Mouse (Mus musculus) C2C12 (cell line): ENCODE measurements around the gene Card19.

Source experiments
- CEBPB ChIP-seq: IDR thresholded peaks from one replicate; pipeline ENCODE4 v1.6.1; 2011; ENCODE audit warnings: low read depth, mild to moderate bottlenecking, control low read depth, moderate library complexity
- CTCF ChIP-seq: IDR thresholded peaks from one replicate; pipeline ENCODE4 v1.5.1; 2011; ENCODE audit not compliant: control insufficient read depth, insufficient read depth, insufficient read length
- FOSL1 ChIP-seq: IDR thresholded peaks from one replicate; pipeline ENCODE4 v1.8.0; 2011; ENCODE audit warnings: mild to moderate bottlenecking, low read length; ENCODE audit not compliant: poor library complexity, insufficient read depth, severe bottlenecking
- MAX ChIP-seq: IDR thresholded peaks from one replicate; pipeline ENCODE4 v1.6.1; 2011; ENCODE audit warnings: mild to moderate bottlenecking, control low read depth
- MYOD1 ChIP-seq: IDR thresholded peaks from one replicate; pipeline ENCODE4 v1.6.1; 2011; ENCODE audit warnings: low read depth; ENCODE audit not compliant: control insufficient read depth, insufficient read length
- MYOG ChIP-seq: IDR thresholded peaks from one replicate; pipeline ENCODE4 v1.6.1; 2011; ENCODE audit not compliant: control insufficient read depth, insufficient read length; ENCODE audit errors: extremely low read depth
- USF1 ChIP-seq: IDR thresholded peaks from one replicate; pipeline ENCODE4 v1.6.1; 2011; ENCODE audit warnings: low read depth, mild to moderate bottlenecking, control low read depth, moderate library complexity

DNA sequence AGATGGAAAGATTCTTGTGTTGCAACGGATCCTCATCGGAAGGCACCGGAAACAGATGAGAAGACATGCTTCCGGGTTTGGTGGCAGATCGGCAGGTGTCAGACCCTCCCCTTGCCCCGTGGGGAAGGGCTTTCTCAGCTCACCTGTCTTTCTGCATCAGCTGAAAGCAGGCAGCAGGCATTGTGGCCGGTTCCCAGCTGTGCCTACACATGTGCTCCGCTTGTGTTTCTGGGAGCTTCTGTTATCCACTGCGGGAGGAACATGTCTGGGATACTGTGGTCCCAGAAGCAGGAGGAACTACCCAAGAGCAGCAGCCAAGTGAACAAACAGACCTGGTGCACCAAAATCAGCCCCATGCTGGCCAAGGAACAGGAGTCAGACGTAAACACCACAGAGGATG, 40.3 kb downstream of the Card19 start:
- TF ChIP-seq MAX (no peak), CTCF (no peak), MYOD1 (no peak), CEBPB (no peak), MYOG (no peak), USF1 (no peak), FOSL1 (no peak)
